11 mouse cellular contexts compared by ENCODE assay signal in genomic region chr2:180855005-180855544, GRCm38 (mm10).
DNase-seq lines count a peak whose midpoint lies in the region; ATAC-seq lines count a peak whose summit lies in the region.
"Had no signal": no experiment of that assay in that cellular context is flagged by ENCODE, and none has a peak within 500 bp of the region (broad histone marks: within the 10 kb centered on the region; RNA-seq: fewer than 3 reads in every experiment).

No protein-coding gene starts in this region.

- WGBS in forebrain, embryonic 12.5 days, result 0% methylated on average over 13 of the region's 13 CpGs
- WGBS in midbrain, embryonic 11.5 days, result under 1% methylated on average over 13 of the region's 13 CpGs

- peak; percentile 77 for ATAC-seq in forebrain, embryonic 12.5 days (ENCODE audit: low FRiP score)
- peak; percentile 86 for ATAC-seq in midbrain, embryonic 11.5 days (ENCODE audit: low FRiP score)
- ATAC-seq: liver, postnatal 0 days had no signal

- H3K36me3 ChIP-seq in forebrain, embryonic 12.5 days (replicated peaks), result no peaks in the 10 kb centered on the region
- H3K36me3 ChIP-seq in midbrain, embryonic 11.5 days (ENCODE audit: control insufficient read depth, insufficient read depth, low read length), result no peaks in the 10 kb centered on the region
- H3K36me3 ChIP-seq: embryonic facial prominence, embryonic 15.5 days had no signal

- peaks cover 35% of the 10 kb centered on the region for H3K4me1 ChIP-seq in forebrain, embryonic 12.5 days
- peaks cover 17% of the 10 kb centered on the region for H3K4me1 ChIP-seq in midbrain, embryonic 11.5 days (ENCODE audit: control insufficient read depth, insufficient read depth, low read length)
- H3K4me1 ChIP-seq: embryonic facial prominence, embryonic 15.5 days had no signal

- H3K9ac ChIP-seq in forebrain, embryonic 12.5 days, result peak overlapping the region; percentile 47; the same call in 1 of the 2 replicates
- H3K9ac ChIP-seq in midbrain, embryonic 11.5 days (ENCODE audit: low read length), result peak overlapping the region; percentile 65
- H3K9ac ChIP-seq: embryonic facial prominence, embryonic 15.5 days; liver, postnatal 0 days had no signal

- H3K27ac ChIP-seq in forebrain, embryonic 12.5 days, result peak overlapping the region; percentile 85
- H3K27ac ChIP-seq in midbrain, embryonic 11.5 days (ENCODE audit: low read depth, low read length), result peak overlapping the region; percentile 71
- H3K27ac ChIP-seq: embryonic facial prominence, embryonic 15.5 days had no signal

- H3K4me3 ChIP-seq in forebrain, embryonic 12.5 days (replicated peaks), result peak overlapping the region; percentile 25
- peak overlapping the region; percentile 13; the same call in 1 of the 2 replicates for H3K4me3 ChIP-seq in midbrain, embryonic 11.5 days (ENCODE audit: low read depth, low read length)
- H3K4me3 ChIP-seq: embryonic facial prominence, embryonic 15.5 days had no signal

- DNase-seq in right cerebral cortex, postnatal 10 days (ENCODE audit: low spot score in 2 of 2), result peak; percentile 51 to 53
- no peak for DNase-seq in right cerebral cortex, postnatal 4 days
- DNase-seq in midbrain, embryonic 11.5 days (ENCODE audit: low spot score, missing footprints), result peak; percentile 92
- peak; percentile 85 for DNase-seq in telencephalon, adult 2 months (ENCODE audit: low read depth, low spot score)
- DNase-seq in adrenal gland, adult 18-20 months (ENCODE audit: low spot score in 2 of 2), result no peak
- no peak for DNase-seq in heart, postnatal 14 days
- no peak for DNase-seq in kidney, adult 18-20 months
- DNase-seq: adrenal gland, postnatal 36 days; liver, postnatal 0 days had no signal

- H3K9me3 ChIP-seq in forebrain, embryonic 12.5 days, result no peaks in the 10 kb centered on the region
- H3K9me3 ChIP-seq in midbrain, embryonic 11.5 days (ENCODE audit: control insufficient read depth, low read length), result no peaks in the 10 kb centered on the region
- H3K9me3 ChIP-seq: embryonic facial prominence, embryonic 15.5 days had no signal

- peaks cover 38% of the 10 kb centered on the region for H3K27me3 ChIP-seq in forebrain, embryonic 12.5 days
- no peaks in the 10 kb centered on the region for H3K27me3 ChIP-seq in midbrain, embryonic 11.5 days (ENCODE audit: control insufficient read depth, insufficient read depth, low read length)

- intact Hi-C loops in heart, postnatal 14 days (cut with DNase I), result no loop called here

- peak overlapping the region; percentile 50 for H3K4me2 ChIP-seq in forebrain, embryonic 12.5 days
- H3K4me2 ChIP-seq in midbrain, embryonic 11.5 days, result peak overlapping the region; percentile 48
- H3K4me2 ChIP-seq: embryonic facial prominence, embryonic 15.5 days had no signal

Comparison
In these comparisons a context has a peak if more than half of its experiments do, and no peak if none do; other contexts are left out.
1. DNase-seq: peak in right cerebral cortex, postnatal 10 days (2 of 2), midbrain, embryonic 11.5 days (single experiment) and telencephalon, adult 2 months (single experiment); none in right cerebral cortex, postnatal 4 days (single experiment), adrenal gland, adult 18-20 months (0 of 2), heart, postnatal 14 days (0 of 2) and kidney, adult 18-20 months (single experiment).